Mouse (Mus musculus) stomach, embryonic 15.5 days (tissue): ENCODE data around the gene U2surp. TPM values are rescaled to one million over a fixed set of nuclear protein-coding genes. Genes with fewer than 3 reads are reported as not detected.
"Not testable (repeated sequence)": the region's sequence is repeated elsewhere in the genome, so short reads cannot be mapped to it uniquely, and the experiment has no call there.

Source experiments
- ATAC-seq: fragments of 200-750 bp; cut with Nextera tagmentation; 2 replicates; pipeline ENCODE4 v1.8.0; 2017; ENCODE audit warnings: low read depth, moderate number of reproducible peaks, moderate TSS enrichment; ENCODE audit not compliant: insufficient read depth, low FRiP score
- H3K27ac ChIP-seq: fragments of 300-500 bp; sonication (generic); 2 replicates; pipeline ENCODE4 v1.5.1; 2015; ENCODE audit warnings: mild to moderate bottlenecking, inconsistent platforms
- H3K27me3 ChIP-seq: fragments of 300-500 bp; sonication (generic); replicated peaks from 2 replicates; pipeline ENCODE4 v1.6.1; 2015; ENCODE audit warnings: inconsistent platforms
- H3K36me3 ChIP-seq: fragments of 300-500 bp; sonication (generic); 2 replicates; pipeline ENCODE4 v1.6.1; 2015; ENCODE audit warnings: inconsistent platforms
- H3K4me1 ChIP-seq: fragments of 300-500 bp; sonication (generic); 2 replicates; pipeline ENCODE4 v1.6.1; 2015; ENCODE audit warnings: inconsistent platforms
- H3K4me2 ChIP-seq: fragments of 300-500 bp; sonication (generic); 2 replicates; pipeline ENCODE4 v1.6.1; 2015; ENCODE audit warnings: mild to moderate bottlenecking, inconsistent platforms
- H3K4me3 ChIP-seq: fragments of 300-500 bp; sonication (generic); replicated peaks from 2 replicates; pipeline ENCODE4 v1.5.1; 2015; ENCODE audit warnings: inconsistent platforms
- H3K9ac ChIP-seq: fragments of 300-500 bp; sonication (generic); 2 replicates; pipeline ENCODE4 v1.6.1; 2015; ENCODE audit warnings: inconsistent platforms
- H3K9me3 ChIP-seq: fragments of 300-500 bp; sonication (generic); 2 replicates; pipeline ENCODE4 v1.6.1; 2016; ENCODE audit warnings: inconsistent platforms
- WGBS: fragments of 180-500 bp; shearing (Covaris S2); methylation state at CpG from one replicate; pipeline ENCODE4 v1.1.7; 2015; 5-methylcytosine and 5-hydroxymethylcytosine counted together
- polyA plus RNA-seq: library from polyadenylated mRNA; unstranded; fragments of >200 nt; fragmentation: Nextera tagmentation; extraction: Ambion mirVana; gene quantifications from 2 replicates; pipeline ENCODE4 v1.2.1, GENCODE M21; 2015

Gene U2surp
- polyA plus RNA-seq, 1 experiment from 2014 or later: 123 TPM

GRCm38 (mm10) chr9:95527676-95528075, 15.9 kb upstream of the U2surp start:
- Histone ChIP-seq H3K27me3 (no peaks in the 10 kb centered on the region), H3K4me2 (no peak overlapping the region), H3K9me3 (no peaks in the 10 kb centered on the region), H3K4me3 (no peak overlapping the region), H3K4me1 (no peaks in the 10 kb centered on the region), H3K36me3 (no peaks in the 10 kb centered on the region), H3K9ac (no peak overlapping the region), H3K27ac (no peak overlapping the region)
- 31% methylated on average over 2 of the region's 2 CpGs for WGBS
- no peak for ATAC-seq

GRCm38 (mm10) chr9:95525961-95526360, 14.2 kb upstream of the U2surp start:
- no peaks in the 10 kb centered on the region for H3K4me1 ChIP-seq
- peak; percentile 65; the same call in 1 of the 2 replicates for ATAC-seq

GRCm38 (mm10) chr9:95525376-95525775, 13.6 kb upstream of the U2surp start:
- Histone ChIP-seq H3K9me3 (no peaks in the 10 kb centered on the region), H3K4me3 (no peak overlapping the region), H3K4me1 (no peaks in the 10 kb centered on the region), H3K27ac (no peak overlapping the region), H3K9ac (no peak overlapping the region), H3K4me2 (no peak overlapping the region), H3K27me3 (no peaks in the 10 kb centered on the region), H3K36me3 (no peaks in the 10 kb centered on the region)
- WGBS: 65% methylated on average over 6 of the region's 6 CpGs
- no peak for ATAC-seq

More at GRCm38 (mm10) chr9:95525961-95526360, 14.2 kb upstream of the U2surp start:
- no peaks in the 10 kb centered on the region for H3K27me3 ChIP-seq
- H3K4me2 ChIP-seq: no peak overlapping the region
- H3K9me3 ChIP-seq: no peaks in the 10 kb centered on the region
- H3K36me3 ChIP-seq: no peaks in the 10 kb centered on the region
- H3K27ac ChIP-seq: no peak overlapping the region
- no peak overlapping the region for H3K4me3 ChIP-seq
- H3K9ac ChIP-seq: no peak overlapping the region
- WGBS: 7% methylated on average over 2 of the region's 2 CpGs

- Histone ChIP-seq H3K27me3 (no peaks in the 10 kb centered on the region), H3K4me1 (no peaks in the 10 kb centered on the region), H3K9ac (no peak overlapping the region), H3K4me2 (no peak overlapping the region), H3K9me3 (no peaks in the 10 kb centered on the region), H3K27ac (no peak overlapping the region), H3K4me3 (no peak overlapping the region), H3K36me3 (no peaks in the 10 kb centered on the region)
- no peak for ATAC-seq
- WGBS: 74% methylated on average over 2 of the region's 2 CpGs
Observed at GRCm38 (mm10) chr9:95522561-95522960, 10.8 kb upstream of the U2surp start.

GRCm38 (mm10) chr9:95521566-95521965, 9.8 kb upstream of the U2surp start:
- Histone ChIP-seq H3K27ac (no peak overlapping the region), H3K4me3 (no peak overlapping the region), H3K9ac (no peak overlapping the region), H3K36me3 (no peaks in the 10 kb centered on the region), H3K9me3 (no peaks in the 10 kb centered on the region), H3K4me2 (peak overlapping the region; percentile 23; the same call in 1 of the 2 replicates), H3K27me3 (no peaks in the 10 kb centered on the region), H3K4me1 (no peaks in the 10 kb centered on the region)
- ATAC-seq: no peak
- WGBS: 37% methylated on average over 10 of the region's 10 CpGs

GRCm38 (mm10) chr9:95521031-95521430, 9.2 kb upstream of the U2surp start:
- Histone ChIP-seq H3K4me2 (no peak overlapping the region), H3K4me1 (no peaks in the 10 kb centered on the region), H3K27me3 (no peaks in the 10 kb centered on the region), H3K36me3 (no peaks in the 10 kb centered on the region), H3K9ac (no peak overlapping the region), H3K4me3 (no peak overlapping the region), H3K27ac (no peak overlapping the region), H3K9me3 (no peaks in the 10 kb centered on the region)
- WGBS: 85% methylated on average over 8 of the region's 8 CpGs
- ATAC-seq: no peak

GRCm38 (mm10) chr9:95520563-95520962, 8.8 kb upstream of the U2surp start:
- WGBS: 75% methylated on average over 5 of the region's 5 CpGs
- H3K27ac ChIP-seq: no peak overlapping the region
- no peaks in the 10 kb centered on the region for H3K36me3 ChIP-seq
- H3K4me2 ChIP-seq: no peak overlapping the region
- no peak overlapping the region for H3K4me3 ChIP-seq
- no peaks in the 10 kb centered on the region for H3K4me1 ChIP-seq
- no peak for ATAC-seq
- H3K27me3 ChIP-seq: no peaks in the 10 kb centered on the region
- no peaks in the 10 kb centered on the region for H3K9me3 ChIP-seq
- no peak overlapping the region for H3K9ac ChIP-seq

GRCm38 (mm10) chr9:95514361-95514760, 2.6 kb upstream of the U2surp start:
- 78% methylated on average over 3 of the region's 3 CpGs for WGBS

GRCm38 (mm10) chr9:95513776-95514175, 2.0 kb upstream of the U2surp start:
- ATAC-seq: no peak
- no peak overlapping the region for H3K4me3 ChIP-seq
- no peak overlapping the region for H3K4me2 ChIP-seq
- WGBS: 97% methylated on average over 2 of the region's 2 CpGs
- peaks cover 11% of the 10 kb centered on the region for H3K4me1 ChIP-seq
- peak overlapping the region; percentile 40; the same call in 1 of the 2 replicates for H3K27ac ChIP-seq
- no peak overlapping the region for H3K9ac ChIP-seq
- H3K27me3 ChIP-seq: no peaks in the 10 kb centered on the region
- H3K36me3 ChIP-seq: no peaks in the 10 kb centered on the region
- no peaks in the 10 kb centered on the region for H3K9me3 ChIP-seq

More at GRCm38 (mm10) chr9:95514361-95514760, 2.6 kb upstream of the U2surp start:
- not testable (repeated sequence) for H3K9me3 ChIP-seq, H3K27me3 ChIP-seq, H3K36me3 ChIP-seq, H3K27ac ChIP-seq, ATAC-seq, H3K4me2 ChIP-seq, H3K4me3 ChIP-seq, H3K9ac ChIP-seq
- H3K4me1 ChIP-seq: peaks cover 11% of the 10 kb centered on the region

- H3K9me3 ChIP-seq: no peaks in the 10 kb centered on the region
- H3K27ac ChIP-seq: peak overlapping the region; percentile 88
- H3K4me2 ChIP-seq: peak overlapping the region; percentile 87
- peaks cover 11% of the 10 kb centered on the region for H3K4me1 ChIP-seq
- H3K9ac ChIP-seq: peak overlapping the region; percentile 32; the same call in 1 of the 2 replicates
- H3K27me3 ChIP-seq: no peaks in the 10 kb centered on the region
- H3K4me3 ChIP-seq: peak overlapping the region; percentile 97
- peak; percentile 50; the same call in 1 of the 2 replicates for ATAC-seq
- H3K36me3 ChIP-seq: no peaks in the 10 kb centered on the region
- WGBS: 20% methylated on average over 15 of the region's 15 CpGs
Observed at GRCm38 (mm10) chr9:95512331-95513030, 685 bp upstream of the U2surp start.

- Histone ChIP-seq H3K27me3 (no peaks in the 10 kb centered on the region), H3K9me3 (no peaks in the 10 kb centered on the region), H3K9ac (peak overlapping the region; percentile 82), H3K4me1 (peaks cover 11% of the 10 kb centered on the region), H3K36me3 (no peaks in the 10 kb centered on the region), H3K4me2 (peak overlapping the region; percentile 78), H3K27ac (peak overlapping the region; percentile 86; the same call in 1 of the 2 replicates), H3K4me3 (peak overlapping the region; percentile 97)
- ATAC-seq: 0 out of 2 replicates have a peak, but pooled peaks have one; percentile 1
- WGBS: 3% methylated on average over 21 of the region's 21 CpGs
Observed at GRCm38 (mm10) chr9:95510693-95511404, 947 bp downstream of the U2surp start.

- H3K4me1 ChIP-seq: peaks cover 4% of the 10 kb centered on the region; the same call in 1 of the 2 replicates
- H3K4me2 ChIP-seq: no peak overlapping the region
- WGBS: 83% methylated on average over 3 of the region's 3 CpGs
- H3K9me3 ChIP-seq: no peaks in the 10 kb centered on the region
- H3K27me3 ChIP-seq: no peaks in the 10 kb centered on the region
- H3K36me3 ChIP-seq: no peaks in the 10 kb centered on the region
- ATAC-seq: no peak
- no peak overlapping the region for H3K4me3 ChIP-seq
- H3K27ac ChIP-seq: no peak overlapping the region
- no peak overlapping the region for H3K9ac ChIP-seq
Observed at GRCm38 (mm10) chr9:95505666-95506065, 6.1 kb downstream of the U2surp start.
